Mouse (Mus musculus): ENCODE measurements around the gene Cst6. TPM values are rescaled to one million over a fixed set of nuclear protein-coding genes. Genes with fewer than 3 reads are reported as not detected.
"Not testable (repeated sequence)": the region's sequence is repeated elsewhere in the genome, so short reads cannot be mapped to it uniquely, and the experiment has no call there.

Gene Cst6
- total RNA-seq (2014; rRNA removed) (not detected in 2 replicates), polyA plus RNA-seq (2012; rRNA removed) (not detected in 2 replicates)

DNA sequence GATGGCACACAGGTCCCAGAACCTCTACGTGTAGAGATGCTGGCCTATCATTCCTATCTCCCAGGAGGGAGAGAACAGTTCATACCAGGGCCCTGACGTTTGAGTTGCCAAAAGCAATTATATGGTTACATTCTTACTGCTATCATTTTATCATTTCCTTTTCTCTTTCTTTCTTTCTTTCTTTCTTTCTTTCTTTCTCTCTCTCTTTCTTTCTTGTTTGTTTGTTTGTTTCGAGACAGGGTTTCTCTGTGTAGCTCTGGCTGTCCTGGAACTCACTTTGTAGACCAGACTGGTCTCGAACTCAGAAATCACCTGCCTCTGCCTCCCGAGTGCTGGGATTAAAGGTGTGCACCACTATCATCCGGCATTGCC, at the start of gene Cst6:
Gene Cst6, minus strand, starts transcription at position 73 of the 372 bp plus-strand sequence.
- not testable (repeated sequence) for H3K79me2 ChIP-seq (ENCODE audit: control insufficient read depth, insufficient read depth, low read length); H3K36me3 ChIP-seq (ENCODE audit: control insufficient read depth, insufficient read depth, low read length); H3K9ac ChIP-seq (ENCODE audit: low read depth, low read length); H3K4me1 ChIP-seq (ENCODE audit: control insufficient read depth, insufficient read depth, low read length); H3K27me3 ChIP-seq (ENCODE audit: control insufficient read depth, insufficient read depth, low read length); DNase-seq (ENCODE audit: extremely low read depth, low read depth, low spot score); H3K27ac ChIP-seq (replicated peaks; ENCODE audit: insufficient read depth, low read depth, low read length)
- 80% methylated on average over 6 of the region's 6 CpGs for WGBS
- H3K4me3 ChIP-seq (ENCODE audit: insufficient read depth, low read depth, low read length), result peak within 1 kb of the TSS; percentile 38; the same call in 1 of the 2 replicates

DNA sequence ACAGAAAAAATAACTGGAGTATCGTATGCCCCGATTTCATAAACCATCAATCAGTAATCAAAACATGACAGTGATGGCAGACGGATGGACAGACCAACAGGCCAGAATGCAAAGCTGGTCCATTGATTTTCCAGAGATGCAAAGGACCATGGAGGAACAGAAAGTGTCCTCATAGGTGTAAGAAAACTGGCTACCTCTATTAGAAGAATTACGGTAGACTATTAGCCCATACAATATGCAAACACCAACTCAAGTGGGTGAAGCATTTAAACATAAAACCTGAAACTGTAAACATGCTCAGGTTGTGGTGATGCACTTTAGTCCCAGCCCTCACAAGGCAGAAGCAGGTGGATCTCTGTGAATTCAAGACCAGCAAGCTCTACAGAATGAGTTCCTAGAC, 46.0 kb upstream of the Cst6 start:
- H3K9ac ChIP-seq (ENCODE audit: low read depth, low read length), result no peak overlapping the region
- H3K36me3 ChIP-seq (ENCODE audit: control insufficient read depth, insufficient read depth, low read length), result no peaks in the 10 kb centered on the region
- no peak overlapping the region for H3K4me3 ChIP-seq (ENCODE audit: insufficient read depth, low read depth, low read length)
- DNase-seq (ENCODE audit: extremely low read depth, low read depth, low spot score), result no peak
- no peak overlapping the region for H3K27ac ChIP-seq (replicated peaks; ENCODE audit: insufficient read depth, low read depth, low read length)
- H3K4me1 ChIP-seq (ENCODE audit: control insufficient read depth, insufficient read depth, low read length), result no peaks in the 10 kb centered on the region
- H3K79me2 ChIP-seq (ENCODE audit: control insufficient read depth, insufficient read depth, low read length), result no peaks in the 10 kb centered on the region
- WGBS, result 66% methylated on average over 4 of the region's 4 CpGs
- no peak for TF ChIP-seq CTCF (IDR thresholded peaks at IDR 0.05; ENCODE audit: low read depth, low read length)
- TF ChIP-seq POLR2A (IDR thresholded peaks at IDR 0.05; ENCODE audit: extremely low read depth, insufficient read depth, low read length), result no peak
- no peaks in the 10 kb centered on the region for H3K27me3 ChIP-seq (ENCODE audit: control insufficient read depth, insufficient read depth, low read length)

- H3K9ac ChIP-seq (ENCODE audit: low read depth, low read length), result no peak overlapping the region
- WGBS, result 70% methylated on average over 10 of the region's 10 CpGs
- no peak for TF ChIP-seq CTCF (IDR thresholded peaks at IDR 0.05; ENCODE audit: low read depth, low read length)
- TF ChIP-seq POLR2A (IDR thresholded peaks at IDR 0.05; ENCODE audit: extremely low read depth, insufficient read depth, low read length), result no peak
These were observed 44.8 kb upstream of the Cst6 start for GRCm38 (mm10) chr19:5394168-5394567.

GRCm38 (mm10) chr19:5392892-5393291, 43.5 kb upstream of the Cst6 start:
- Histone ChIP-seq H3K4me3 (ENCODE audit: insufficient read depth, low read depth, low read length) (no peak overlapping the region), H3K79me2 (ENCODE audit: control insufficient read depth, insufficient read depth, low read length) (peaks cover 6% of the 10 kb centered on the region), H3K27me3 (ENCODE audit: control insufficient read depth, insufficient read depth, low read length) (no peaks in the 10 kb centered on the region), H3K27ac (replicated peaks; ENCODE audit: insufficient read depth, low read depth, low read length) (no peak overlapping the region), H3K36me3 (ENCODE audit: control insufficient read depth, insufficient read depth, low read length) (no peaks in the 10 kb centered on the region), H3K9ac (ENCODE audit: low read depth, low read length) (no peak overlapping the region), H3K4me1 (ENCODE audit: control insufficient read depth, insufficient read depth, low read length) (peaks cover 2% of the 10 kb centered on the region)
- 28% methylated on average over 4 of the region's 4 CpGs for WGBS
- TF ChIP-seq POLR2A (IDR thresholded peaks at IDR 0.05; ENCODE audit: extremely low read depth, insufficient read depth, low read length), result no peak
- no peak for TF ChIP-seq CTCF (IDR thresholded peaks at IDR 0.05; ENCODE audit: low read depth, low read length)
- no peak for DNase-seq (ENCODE audit: extremely low read depth, low read depth, low spot score)

More at GRCm38 (mm10) chr19:5394168-5394567, 44.8 kb upstream of the Cst6 start:
- Histone ChIP-seq H3K27me3 (ENCODE audit: control insufficient read depth, insufficient read depth, low read length) (no peaks in the 10 kb centered on the region), H3K27ac (replicated peaks; ENCODE audit: insufficient read depth, low read depth, low read length) (no peak overlapping the region), H3K4me1 (ENCODE audit: control insufficient read depth, insufficient read depth, low read length) (no peaks in the 10 kb centered on the region; the same call in 1 of the 2 replicates), H3K36me3 (ENCODE audit: control insufficient read depth, insufficient read depth, low read length) (no peaks in the 10 kb centered on the region), H3K79me2 (ENCODE audit: control insufficient read depth, insufficient read depth, low read length) (no peaks in the 10 kb centered on the region), H3K4me3 (ENCODE audit: insufficient read depth, low read depth, low read length) (no peak overlapping the region)
- no peak for DNase-seq (ENCODE audit: extremely low read depth, low read depth, low spot score)

DNA sequence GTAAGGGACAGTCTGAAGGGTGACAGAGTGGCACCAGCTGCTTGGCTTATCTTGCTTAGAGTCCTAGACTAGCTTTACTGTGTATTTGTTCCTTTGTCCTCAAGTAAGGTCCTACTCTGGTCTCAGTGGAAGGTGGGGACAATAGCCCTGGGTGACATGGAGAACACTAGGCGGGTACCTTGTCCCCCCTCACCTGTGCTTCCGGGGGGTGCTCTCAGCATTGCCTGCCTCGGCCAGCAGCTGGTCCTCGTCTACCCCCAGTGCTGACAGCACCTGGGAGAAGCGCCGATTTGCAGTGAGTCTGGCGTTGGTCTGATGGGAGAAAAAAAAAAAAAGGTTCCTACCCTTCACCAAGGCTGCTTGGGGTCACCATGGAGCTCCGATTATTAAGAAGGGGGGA, 41.0 kb upstream of the Cst6 start:
- TF ChIP-seq CTCF (IDR thresholded peaks at IDR 0.05; ENCODE audit: low read depth, low read length) (no peak), POLR2A (IDR thresholded peaks at IDR 0.05; ENCODE audit: extremely low read depth, insufficient read depth, low read length) (no peak)
- Histone ChIP-seq H3K79me2 (ENCODE audit: control insufficient read depth, insufficient read depth, low read length) (peaks cover 16% of the 10 kb centered on the region), H3K27ac (replicated peaks; ENCODE audit: insufficient read depth, low read depth, low read length) (no peak overlapping the region), H3K4me3 (ENCODE audit: insufficient read depth, low read depth, low read length) (no peak overlapping the region), H3K4me1 (ENCODE audit: control insufficient read depth, insufficient read depth, low read length) (peaks cover 10% of the 10 kb centered on the region), H3K9ac (ENCODE audit: low read depth, low read length) (no peak overlapping the region), H3K27me3 (ENCODE audit: control insufficient read depth, insufficient read depth, low read length) (no peaks in the 10 kb centered on the region), H3K36me3 (ENCODE audit: control insufficient read depth, insufficient read depth, low read length) (no peaks in the 10 kb centered on the region)
- DNase-seq (ENCODE audit: extremely low read depth, low read depth, low spot score), result no peak
- 79% methylated on average over 8 of the region's 8 CpGs for WGBS

- Histone ChIP-seq H3K9ac (ENCODE audit: low read depth, low read length) (peak overlapping the region; percentile 61), H3K36me3 (ENCODE audit: control insufficient read depth, insufficient read depth, low read length) (no peaks in the 10 kb centered on the region), H3K4me1 (ENCODE audit: control insufficient read depth, insufficient read depth, low read length) (peaks cover 10% of the 10 kb centered on the region), H3K4me3 (ENCODE audit: insufficient read depth, low read depth, low read length) (peak overlapping the region; percentile 47), H3K27me3 (ENCODE audit: control insufficient read depth, insufficient read depth, low read length) (no peaks in the 10 kb centered on the region), H3K27ac (replicated peaks; ENCODE audit: insufficient read depth, low read depth, low read length) (peak overlapping the region; percentile 35), H3K79me2 (ENCODE audit: control insufficient read depth, insufficient read depth, low read length) (peaks cover 16% of the 10 kb centered on the region)
- peak; percentile 59 for DNase-seq (ENCODE audit: extremely low read depth, low read depth, low spot score)
- 0 out of 2 replicates have a peak, but pooled peaks have one; percentile 11 for TF ChIP-seq POLR2A (IDR thresholded peaks at IDR 0.05; ENCODE audit: extremely low read depth, insufficient read depth, low read length)
- TF ChIP-seq CTCF (IDR thresholded peaks at IDR 0.05; ENCODE audit: low read depth, low read length), result no peak
- WGBS, result 3% methylated on average over 12 of the region's 12 CpGs
These were observed 40.3 kb upstream of the Cst6 start for GRCm38 (mm10) chr19:5389647-5390046.
